Mouse (Mus musculus): ENCODE data around the gene Mlxip.

The Mlxip gene

DNA sequence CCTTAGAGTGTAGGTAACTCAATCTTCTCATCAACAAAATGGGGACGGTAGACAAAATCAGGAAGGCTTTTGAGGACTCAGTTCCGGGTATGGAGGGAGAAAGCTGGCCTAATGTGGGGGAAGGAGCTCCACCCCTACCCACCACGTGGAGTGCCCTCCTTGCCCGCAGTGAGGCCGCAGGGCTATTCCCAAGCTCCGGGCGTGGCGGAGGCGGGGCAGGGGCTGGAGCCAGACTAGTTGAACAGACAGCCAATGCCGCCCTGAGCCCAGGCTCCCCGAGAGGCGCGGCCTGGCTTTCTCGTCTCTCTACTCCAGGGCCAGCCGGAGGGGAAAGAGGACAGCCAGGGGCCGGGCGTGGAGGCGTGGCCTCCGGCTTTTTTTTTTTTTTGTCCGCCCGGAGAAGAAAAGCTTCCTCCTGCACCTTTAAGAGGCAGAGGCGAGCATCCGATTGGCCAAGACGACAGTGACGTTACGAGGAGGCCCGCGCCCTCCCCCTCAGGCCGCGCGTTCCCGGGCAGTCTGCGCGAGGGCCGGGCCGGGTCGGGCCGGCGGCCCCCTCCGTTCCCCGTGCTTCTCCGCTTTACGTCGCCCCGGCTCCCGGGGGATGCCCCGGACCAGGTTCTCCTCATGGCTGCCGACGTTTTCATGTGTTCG, at the start of gene Mlxip:
Gene Mlxip (plus strand): TSS at position 496 of the 654 bp plus-strand sequence.
- DNase-seq: peak; percentile 95 to 99

DNA sequence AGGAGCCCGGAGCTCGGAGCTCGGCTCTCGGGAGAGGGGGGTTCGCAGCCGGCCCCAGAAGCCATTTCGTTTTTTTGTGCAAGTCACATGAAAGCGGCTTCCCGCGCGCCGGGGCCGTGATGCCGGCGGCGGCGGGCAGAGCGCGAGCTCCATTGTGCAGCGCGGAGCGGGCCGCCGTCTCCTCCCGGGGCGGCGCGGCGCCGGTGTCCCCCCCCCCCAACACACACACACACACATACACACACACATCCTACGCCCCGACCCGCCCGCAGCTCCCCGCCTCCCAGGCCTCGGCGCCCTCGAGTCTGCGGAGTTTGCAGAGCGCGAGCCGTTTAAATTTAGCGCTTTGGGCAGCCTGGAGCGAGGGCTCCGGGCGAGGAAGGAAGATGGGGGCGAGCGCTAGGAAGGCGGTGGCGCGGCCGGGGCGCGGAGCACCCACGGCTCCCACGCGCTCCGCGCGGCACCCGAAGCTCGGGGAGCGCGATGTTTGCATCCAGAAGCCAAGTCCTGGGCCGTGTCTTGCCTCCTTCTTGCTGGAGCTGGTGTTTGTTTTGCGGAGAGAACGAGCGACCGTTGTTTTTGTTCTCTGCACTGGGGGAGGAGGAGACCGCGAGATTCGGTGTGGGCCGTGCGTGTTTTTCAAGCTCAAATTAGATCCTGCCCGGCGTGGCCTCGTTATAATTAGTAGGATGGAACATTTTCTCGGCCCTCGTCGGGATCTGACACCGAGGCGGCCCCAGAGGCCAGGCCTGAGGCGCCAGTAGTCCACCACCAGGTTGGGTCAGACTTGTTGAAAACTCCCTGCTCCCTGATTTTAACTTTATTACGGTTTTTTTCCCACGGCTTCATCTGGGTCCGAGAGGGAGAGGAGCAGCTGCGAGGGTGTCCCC, 49.4 kb upstream of the Mlxip start:
- peak; percentile 66 to 84 for DNase-seq

DNA sequence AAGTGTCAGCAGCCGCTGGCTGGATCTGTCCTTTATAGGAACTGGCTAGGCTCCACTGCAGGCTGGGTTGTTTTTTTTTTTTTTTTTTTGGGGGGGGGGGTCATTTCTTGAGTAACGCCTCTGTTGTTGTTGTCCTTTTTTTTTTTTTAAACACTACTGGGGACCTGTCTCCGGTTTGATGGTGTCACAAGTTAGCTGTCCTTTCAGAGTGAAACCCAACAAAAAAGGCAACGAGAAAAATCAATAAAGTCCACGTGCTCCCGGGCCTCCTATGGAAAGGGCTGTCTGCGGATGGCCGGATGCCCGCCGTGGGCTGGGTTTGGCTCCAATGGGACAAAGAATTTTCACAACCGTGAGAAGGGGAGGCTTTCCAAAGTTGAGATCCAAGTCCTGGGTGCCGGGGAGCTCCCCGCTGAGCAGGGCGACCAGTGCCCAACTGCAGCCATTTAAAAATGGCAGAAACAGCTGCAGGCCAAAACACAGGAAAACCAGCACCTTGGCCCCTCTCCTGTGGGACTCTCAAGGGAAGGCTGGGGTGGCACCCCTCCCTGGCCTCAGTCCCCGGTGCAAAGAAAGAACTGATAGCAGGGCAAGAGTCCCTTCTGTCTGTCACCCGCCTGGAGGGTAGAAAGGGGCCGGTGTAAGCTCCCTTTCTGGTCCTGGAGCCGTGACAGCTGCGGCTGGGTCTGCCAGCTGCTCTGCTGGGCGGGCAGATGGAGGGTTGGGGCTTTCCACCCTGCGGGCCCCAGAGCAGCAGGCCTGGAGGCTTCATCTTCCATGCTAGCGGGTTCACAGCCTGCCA, 48.5 kb upstream of the Mlxip start:
- DNase-seq: peak; percentile 82 to 90

DNA sequence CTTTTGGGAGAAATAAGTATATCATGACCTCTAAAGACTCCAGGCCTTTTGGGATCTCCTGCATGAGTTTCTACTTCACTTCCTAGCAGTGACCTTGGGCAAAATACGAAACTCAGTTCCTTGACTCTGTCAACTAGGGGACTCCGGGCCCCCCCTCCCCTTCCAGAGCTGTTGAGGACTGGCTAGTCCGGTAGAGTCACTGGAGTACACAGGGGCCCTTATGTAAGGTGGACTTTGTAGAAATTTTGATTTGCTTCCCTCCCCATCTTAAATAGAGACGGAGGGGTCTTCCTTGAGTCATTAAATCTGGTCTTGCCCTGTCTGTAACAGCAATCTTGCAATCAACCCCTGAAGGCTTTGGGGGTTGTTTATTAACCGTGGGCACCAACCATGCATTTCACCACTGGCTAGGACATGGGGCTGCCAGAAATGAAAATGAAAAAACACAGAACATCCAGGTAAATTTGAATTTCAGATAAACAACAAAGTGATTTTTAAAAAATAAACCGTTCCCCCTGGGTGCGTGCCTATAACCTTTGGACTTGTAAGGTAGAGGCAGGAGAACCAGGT, 47.8 kb upstream of the Mlxip start:
- DNase-seq: peak; percentile 70 to 89

DNA sequence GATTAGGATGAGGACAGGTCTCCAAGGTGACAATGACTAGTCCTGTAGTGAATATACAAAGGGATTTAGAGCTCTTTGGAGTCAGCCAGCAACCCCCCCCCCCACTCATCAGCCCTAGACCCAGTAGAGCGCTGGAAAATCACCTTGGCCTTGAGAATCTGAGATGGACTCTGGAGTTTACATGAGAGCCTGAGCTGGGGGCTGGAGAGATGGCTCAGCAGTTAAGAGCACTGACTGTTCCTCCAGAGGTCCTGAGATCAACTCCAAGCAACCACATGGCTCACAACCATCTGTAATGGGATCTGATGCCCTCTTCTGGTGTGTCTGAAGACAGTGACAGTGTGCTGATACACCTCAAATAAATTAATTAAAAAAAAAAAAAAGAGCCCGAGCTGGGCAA, 46.6 kb upstream of the Mlxip start:
- DNase-seq: peak in 1 of 2 experiments; percentile 62

DNA sequence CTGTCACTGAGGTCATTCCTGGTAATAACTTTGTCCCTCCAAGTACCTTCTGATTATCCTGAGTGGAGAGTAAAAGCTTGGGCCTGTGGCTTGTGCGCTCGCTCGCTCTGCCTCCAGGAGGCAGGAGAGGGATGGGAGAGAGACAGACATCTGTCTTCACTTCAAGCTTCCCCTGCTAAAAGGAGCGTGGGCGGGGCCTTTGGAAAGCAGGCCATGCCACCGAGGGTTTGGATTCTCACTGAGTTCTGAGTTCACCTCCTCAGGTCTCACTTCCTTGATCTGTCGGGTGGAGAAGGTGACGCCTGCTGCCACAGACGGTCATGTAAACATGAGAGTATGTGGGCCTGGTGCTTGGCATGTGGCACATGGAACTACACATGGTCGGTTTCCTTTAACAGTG, 44.2 kb upstream of the Mlxip start:
- peak; percentile 65 to 80 for DNase-seq

DNA sequence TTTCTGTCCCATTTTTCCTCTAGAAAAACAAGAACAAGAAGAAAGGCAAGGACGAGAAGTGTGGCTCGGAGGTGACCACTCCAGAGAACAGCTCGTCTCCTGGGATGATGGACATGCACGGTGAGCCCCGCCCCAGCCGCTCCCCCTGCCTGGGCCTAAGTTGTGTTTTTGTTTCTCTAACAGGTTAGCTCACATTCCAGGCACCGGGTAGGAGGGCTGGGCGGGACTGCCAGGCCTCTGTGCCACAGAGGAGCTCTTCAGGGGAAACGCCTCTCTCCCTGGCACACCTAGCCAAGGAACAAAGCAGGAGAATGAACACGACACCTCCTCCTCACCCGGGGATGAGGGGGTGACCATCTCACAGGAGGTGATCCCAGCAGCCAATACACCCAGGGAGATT, 38.7 kb upstream of the Mlxip start:
- peak; percentile 74 to 90 for DNase-seq

DNA sequence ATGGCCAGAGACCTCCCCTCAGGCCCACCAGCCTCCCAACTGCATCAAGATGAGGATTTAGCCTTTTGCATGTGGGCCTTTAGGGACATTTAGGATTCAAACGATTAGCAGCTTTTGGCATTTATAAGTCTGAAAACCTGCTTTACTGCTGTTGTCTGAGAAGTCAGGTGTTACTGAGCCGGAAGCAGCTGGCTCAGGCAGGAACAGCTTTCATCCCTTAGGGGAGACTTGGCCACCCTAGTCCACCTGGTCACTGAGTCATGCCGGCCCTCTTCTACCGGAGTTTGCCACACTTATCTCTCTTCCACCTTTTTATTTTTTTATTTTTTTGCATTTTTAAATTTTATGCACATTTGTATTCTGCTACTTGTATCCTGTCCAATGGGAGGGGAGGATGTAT, 37.3 kb upstream of the Mlxip start:
- DNase-seq: peak in 1 of 2 experiments; percentile 58

DNA sequence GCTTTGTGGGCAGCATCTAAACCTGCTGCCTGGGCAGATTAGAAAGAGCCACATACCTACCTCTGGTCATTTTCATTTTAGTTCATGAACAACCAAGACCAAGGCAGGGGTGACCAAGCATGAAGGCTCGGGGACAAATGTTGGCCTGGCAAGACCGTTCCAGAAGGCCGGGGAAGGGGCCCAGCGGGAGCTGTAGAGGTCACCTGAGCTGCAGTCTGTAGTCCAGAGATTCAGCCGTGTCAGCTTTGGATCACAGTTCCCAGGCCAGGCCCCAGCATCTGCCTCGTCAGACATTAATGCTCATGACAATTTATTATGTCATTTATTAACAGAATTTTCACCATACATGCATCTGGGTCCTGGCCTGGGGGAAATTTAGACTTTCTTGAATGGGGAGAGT, 35.2 kb upstream of the Mlxip start:
- DNase-seq: peak; percentile 83 to 96

DNA sequence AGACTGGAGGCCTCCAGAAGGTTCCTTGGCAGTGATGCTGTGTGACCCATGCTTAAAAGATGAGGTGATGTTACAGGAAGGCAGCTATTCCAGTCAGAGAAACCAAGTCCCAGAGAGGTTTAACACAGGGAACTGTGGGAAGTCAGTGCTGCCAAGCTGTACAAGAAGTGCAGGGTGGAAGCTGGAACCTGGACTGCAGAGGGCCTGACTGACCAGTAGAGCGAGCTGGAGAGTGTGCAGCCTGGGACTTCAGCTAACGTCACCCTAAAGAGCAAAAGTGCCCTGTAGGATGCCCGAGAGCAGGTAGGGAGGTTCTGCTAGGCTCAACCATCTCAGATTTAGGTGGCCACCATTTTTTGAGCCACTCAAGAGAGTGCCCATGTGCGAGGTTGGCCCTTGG, 31.7 kb upstream of the Mlxip start:
- DNase-seq: peak in 1 of 2 experiments; percentile 69

DNA sequence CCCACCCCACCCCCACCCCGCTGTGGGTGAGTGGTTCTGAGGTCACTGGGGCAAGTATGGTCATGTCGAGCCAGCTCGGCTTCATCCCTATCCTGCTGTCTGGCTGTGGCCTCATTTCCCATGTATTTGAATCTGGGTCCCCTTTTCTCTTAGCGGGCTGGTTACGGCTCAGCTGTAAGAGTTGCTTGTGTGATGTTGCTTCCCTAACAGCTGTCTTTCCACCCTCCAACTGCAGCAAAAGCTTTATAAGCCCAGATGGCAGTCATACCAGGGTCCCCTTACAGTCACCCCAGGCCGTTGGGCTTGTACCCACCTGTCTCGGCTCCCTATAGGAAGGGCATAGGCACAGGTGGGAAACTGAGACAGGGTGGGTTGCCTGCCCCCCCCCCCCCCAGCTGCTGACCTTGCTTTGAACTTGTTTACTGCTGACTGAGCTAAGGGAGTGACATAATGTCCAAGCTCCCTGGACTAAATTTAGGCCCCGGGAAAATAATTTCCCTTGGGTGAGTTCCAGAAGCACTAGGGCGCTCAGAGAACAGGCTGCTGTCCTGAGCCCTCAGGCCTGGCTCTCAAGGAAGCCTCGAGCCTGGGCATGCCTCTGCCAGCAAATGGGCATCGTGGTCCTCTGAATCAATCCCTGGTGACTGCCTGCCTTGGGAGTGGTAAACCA, 30.2 kb upstream of the Mlxip start:
- peak; percentile 76 to 92 for DNase-seq

DNA sequence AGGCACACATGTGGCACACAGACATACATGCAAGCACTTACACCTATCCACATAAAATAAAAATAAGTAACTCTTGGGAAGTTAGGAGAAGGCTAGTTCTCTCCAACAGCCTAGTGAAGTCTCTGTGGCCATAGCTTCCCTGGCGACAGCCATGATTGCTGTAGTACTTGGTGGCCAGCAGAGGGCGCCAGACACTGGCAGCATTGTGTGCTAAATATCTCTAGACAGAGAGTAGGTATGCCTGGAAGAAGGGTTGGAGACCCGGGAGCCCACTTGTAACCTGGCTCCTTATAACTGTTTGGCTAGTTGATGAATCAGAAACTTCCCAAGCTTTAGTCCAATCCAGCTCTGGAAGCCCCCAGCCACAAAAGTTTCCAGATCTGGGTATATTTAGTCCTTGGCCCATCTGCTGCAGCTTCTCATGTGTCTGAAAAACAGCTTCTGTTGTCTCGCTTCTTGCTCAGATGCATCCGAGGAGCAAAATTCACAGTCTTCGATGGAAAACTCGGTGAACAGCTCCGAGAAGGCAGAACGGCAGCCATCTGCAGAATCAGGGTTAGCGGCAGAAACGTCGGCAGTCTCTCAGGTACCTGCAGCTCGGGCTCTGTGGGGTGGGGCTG, 25.6 kb upstream of the Mlxip start:
- DNase-seq: peak; percentile 60 to 67

DNA sequence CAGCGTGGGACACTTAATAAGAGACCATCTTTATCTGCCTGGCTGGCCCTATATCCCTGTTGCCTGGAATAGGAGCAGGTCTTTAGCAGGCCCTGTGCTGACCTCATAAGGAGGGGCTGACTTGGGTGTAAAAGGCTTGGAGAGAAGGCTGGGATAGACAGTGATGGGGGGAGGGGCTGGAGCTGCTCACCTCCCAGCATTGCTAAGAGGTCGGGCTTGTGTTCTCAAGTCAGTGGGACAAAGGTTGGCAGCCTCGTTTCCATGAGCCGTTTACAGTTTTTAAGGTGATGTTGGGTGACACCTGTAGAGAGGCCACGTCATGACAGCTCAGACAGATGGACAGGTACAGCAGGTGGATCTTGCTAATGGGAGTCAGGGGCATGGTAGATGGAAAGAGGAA, 24.5 kb upstream of the Mlxip start:
- DNase-seq: peak; percentile 45 to 67

DNA sequence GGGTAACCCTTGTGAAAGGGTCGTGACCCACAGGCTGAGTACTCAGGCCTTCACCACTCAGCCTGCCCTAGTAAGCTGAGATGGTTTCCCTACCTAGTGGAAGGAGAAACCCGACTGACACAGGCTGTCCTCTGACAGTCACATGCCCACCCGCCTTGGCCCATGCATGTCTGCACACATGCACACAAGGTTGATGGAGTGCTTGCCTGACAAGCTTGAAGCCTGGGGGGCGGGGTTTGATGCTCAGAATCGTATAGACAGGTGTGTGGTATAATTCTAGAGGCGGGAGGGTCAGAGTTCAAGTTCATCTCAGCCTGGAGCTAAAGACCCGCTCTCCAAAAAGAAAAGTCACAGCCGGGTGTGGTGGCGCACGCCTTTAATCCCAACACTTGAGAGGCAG, 19.3 kb upstream of the Mlxip start:
- no peak for DNase-seq

DNA sequence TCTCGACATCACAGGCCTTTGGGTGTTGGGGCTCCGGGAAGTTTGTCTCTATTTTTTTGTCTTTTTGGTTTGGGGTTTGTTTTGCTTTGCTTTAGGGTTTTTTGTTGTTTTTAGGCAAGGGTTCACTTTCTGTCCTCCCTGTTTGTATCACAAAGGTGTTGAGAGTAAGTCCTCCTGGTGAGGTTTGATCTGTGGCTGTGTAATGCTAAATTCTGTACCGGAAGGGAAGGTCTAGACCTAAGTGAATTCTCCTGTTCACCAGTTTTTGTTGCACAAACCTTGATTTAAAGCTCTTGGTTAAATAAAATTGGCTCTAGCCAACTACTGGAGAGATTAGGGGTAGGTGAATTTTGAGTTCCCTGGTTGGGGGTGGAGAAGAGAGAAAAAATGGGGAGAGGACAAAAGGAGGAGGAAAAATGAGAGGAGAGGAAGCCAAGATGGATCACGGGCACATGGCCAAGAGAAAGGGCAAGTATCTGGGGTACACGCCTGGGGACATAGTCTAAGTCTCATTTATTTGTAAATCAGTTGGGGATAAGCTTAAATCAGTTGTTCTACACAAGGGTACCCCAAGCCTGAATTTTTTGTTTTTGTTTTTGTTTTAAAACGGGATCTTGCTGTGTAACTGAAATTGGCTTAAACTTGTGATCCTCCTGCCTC, 18.7 kb upstream of the Mlxip start:
- DNase-seq: peak in 1 of 2 experiments; percentile 48

DNA sequence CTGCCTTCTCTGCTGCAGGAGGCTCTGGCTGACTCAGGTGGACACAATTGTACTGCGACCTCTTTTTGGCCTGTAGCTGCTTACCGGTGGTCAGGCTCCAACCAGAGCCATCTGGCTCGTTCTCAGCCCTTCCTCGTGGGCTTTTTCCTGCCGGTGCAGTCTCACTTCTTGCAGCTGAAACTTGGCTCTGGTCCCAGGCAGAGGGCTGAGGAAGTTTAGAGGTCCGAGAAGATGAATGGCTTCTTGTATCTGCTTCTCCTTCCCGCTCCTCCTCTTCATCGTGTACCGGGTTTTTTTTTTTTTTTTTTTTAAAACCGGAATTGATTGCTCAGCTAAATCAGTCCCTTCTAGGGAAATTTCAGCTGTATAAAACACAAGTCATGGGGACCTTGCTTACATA, 18.0 kb upstream of the Mlxip start:
- DNase-seq: peak; percentile 94 to 96

DNA sequence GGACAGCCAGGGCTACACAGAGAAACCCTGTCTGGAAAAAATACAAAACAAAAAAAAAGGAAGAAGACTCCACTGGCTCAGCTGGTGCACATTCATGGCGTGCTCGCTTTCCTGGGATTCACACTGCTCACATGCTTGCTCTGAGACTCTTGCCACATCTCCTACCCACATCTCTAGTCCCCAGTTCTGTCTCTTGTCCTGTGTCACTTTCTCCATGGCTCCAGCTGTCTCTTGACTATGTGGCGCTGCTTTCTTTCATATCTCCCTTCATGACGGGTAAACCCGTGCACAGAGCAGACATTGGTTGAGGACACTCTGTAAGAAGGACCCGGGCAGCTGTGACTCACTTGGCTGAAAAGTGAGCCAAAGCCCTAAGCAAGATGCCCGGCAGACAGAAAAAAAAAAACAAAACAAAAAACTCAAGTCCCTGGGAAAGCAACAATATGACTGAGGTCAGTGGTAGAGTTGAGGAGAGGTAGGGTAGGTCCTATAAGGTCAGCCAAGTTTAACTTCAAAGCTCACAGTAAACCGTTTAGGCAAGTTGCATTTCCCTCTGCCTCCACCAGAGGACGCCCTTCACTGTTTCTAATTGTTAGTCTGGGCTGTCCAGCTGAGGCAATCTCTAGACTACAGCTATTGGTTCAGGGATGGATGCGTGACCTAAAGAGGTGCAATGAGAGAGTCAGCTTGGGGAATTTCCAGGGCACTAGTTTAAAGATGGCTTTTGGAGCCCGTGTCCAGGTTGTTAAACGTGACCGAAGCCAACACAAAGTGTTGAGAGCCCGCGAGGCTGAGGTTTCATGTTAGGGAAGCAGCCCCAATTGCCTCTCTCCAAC, 17.3 kb upstream of the Mlxip start:
- DNase-seq: peak; percentile 77 to 84

DNA sequence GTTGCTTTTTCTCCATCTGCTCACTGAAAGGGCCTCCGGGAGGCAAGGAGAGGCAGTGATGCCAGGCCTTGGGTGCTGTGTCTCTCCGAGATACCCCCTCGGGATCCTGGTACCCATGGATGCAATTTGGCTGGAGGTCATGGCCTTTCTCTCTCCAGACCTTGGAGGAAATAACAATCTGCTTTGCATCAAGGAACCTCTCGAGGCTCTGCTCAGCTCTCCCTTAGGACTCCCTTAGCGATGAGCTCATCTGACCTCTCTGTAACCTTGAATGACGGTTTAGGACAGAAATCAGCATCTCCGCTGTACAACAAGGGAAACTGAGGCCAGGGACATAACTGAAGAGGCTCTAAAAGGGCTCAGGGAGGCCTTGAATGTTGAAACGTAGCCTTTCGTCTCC, 15.9 kb upstream of the Mlxip start:
- no peak for DNase-seq

DNA sequence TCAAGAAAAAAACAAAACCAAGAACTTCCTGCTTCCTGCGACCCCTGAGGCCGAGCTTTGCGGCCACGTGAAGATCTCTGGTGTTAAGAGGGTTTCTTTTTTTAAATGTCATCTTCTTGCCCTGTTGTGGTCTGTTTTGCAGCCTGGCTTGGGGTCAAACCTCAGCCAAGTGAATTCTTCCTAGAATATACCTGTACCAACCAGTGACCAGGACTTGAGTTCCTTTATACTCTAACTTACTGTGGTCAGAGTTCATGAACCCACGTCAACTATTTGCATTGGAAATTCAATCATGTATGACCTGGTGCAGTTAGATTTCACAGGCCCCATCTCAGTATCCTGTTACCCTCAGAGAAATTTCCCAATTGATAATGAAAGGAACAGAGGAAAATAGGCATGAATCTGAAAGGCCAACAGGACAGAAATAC, 15.1 kb upstream of the Mlxip start:
- DNase-seq: no peak

DNA sequence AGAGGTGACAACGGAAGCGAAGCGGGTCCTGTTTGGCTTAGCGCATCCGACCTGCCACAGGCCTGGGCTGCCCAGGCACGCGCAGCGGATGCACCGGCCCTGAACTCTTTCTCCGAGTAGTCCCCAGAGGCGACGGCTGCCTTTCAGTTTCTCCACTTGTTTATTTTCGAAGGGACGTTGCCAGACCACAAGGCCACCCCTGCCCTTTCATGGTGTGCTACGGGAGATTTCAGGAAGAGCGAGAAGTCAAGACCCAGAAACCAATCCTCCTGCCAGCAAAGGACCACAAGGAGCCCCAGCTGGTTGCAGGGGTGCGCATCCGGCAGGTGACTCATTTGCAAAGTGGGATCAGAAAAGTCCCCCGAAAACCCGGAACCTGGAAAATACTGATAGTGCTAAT, 12.6 kb upstream of the Mlxip start:
- peak; percentile 60 to 79 for DNase-seq

All from kidney, postnatal 25 days (tissue).